Mouse (Mus musculus) midbrain, embryonic 16.5 days (tissue): ENCODE results near the gene Vapa. TPM values are rescaled to one million over a fixed set of nuclear protein-coding genes. Genes with fewer than 3 reads are reported as not detected.

ENCODE experiments used
- ATAC-seq: fragments of 200-750 bp; cut with Nextera tagmentation; 2 replicates; pipeline ENCODE4 v1.8.0; 2017; ENCODE audit warnings: moderate TSS enrichment
- H3K27ac ChIP-seq: fragments of 300-500 bp; sonication (generic); 2 replicates; pipeline ENCODE4 v1.5.1; 2014; ENCODE audit warnings: mild to moderate bottlenecking, low read length, mixed read lengths
- H3K27me3 ChIP-seq: fragments of 300-500 bp; sonication (generic); 2 replicates; pipeline ENCODE4 v1.6.1; 2014; ENCODE audit warnings: low read depth, low read length, mixed read lengths; ENCODE audit not compliant: control insufficient read depth, insufficient read depth
- H3K36me3 ChIP-seq: fragments of 300-500 bp; sonication (generic); 2 replicates; pipeline ENCODE4 v1.6.1; 2014; ENCODE audit warnings: mild to moderate bottlenecking, low read length, moderate library complexity, mixed read lengths; ENCODE audit not compliant: control insufficient read depth, insufficient read depth
- H3K4me1 ChIP-seq: fragments of 300-500 bp; sonication (generic); 2 replicates; pipeline ENCODE4 v1.6.1; 2014; ENCODE audit warnings: mild to moderate bottlenecking, low read length, mixed read lengths; ENCODE audit not compliant: control insufficient read depth, insufficient read depth
- H3K4me2 ChIP-seq: fragments of 300-500 bp; sonication (generic); 2 replicates; pipeline ENCODE4 v1.6.1; 2014; ENCODE audit warnings: mild to moderate bottlenecking, low read length, mixed read lengths
- H3K4me3 ChIP-seq: fragments of 300-500 bp; sonication (generic); 2 replicates; pipeline ENCODE4 v1.5.1; 2014; ENCODE audit warnings: low read depth, mild to moderate bottlenecking, low read length, moderate library complexity, mixed read lengths
- H3K9ac ChIP-seq: fragments of 300-500 bp; sonication (generic); 2 replicates; pipeline ENCODE4 v1.6.1; 2014; ENCODE audit warnings: low read depth, low read length, mixed read lengths
- H3K9me3 ChIP-seq: fragments of 300-500 bp; sonication (generic); replicated peaks from 2 replicates; pipeline ENCODE4 v1.6.1; 2014; ENCODE audit warnings: mild to moderate bottlenecking, low read length, mixed read lengths; ENCODE audit not compliant: control insufficient read depth, poor library complexity, severe bottlenecking
- WGBS: fragments of 180-500 bp; shearing (Covaris S2); extraction: QIAGEN DNeasy Blood & Tissue Kit; methylation state at CpG from one replicate; pipeline ENCODE4 v1.1.7; 2014; 5-methylcytosine and 5-hydroxymethylcytosine counted together
- polyA plus RNA-seq: library from polyadenylated mRNA; unstranded; fragments of >200 nt; fragmentation: Nextera tagmentation; extraction: Ambion mirVana; gene quantifications from 2 replicates; pipeline ENCODE4 v1.2.1, GENCODE M21; 2015

Vapa gene
- polyA plus RNA-seq, 1 experiment from 2014 or later, result 287 TPM

DNA sequence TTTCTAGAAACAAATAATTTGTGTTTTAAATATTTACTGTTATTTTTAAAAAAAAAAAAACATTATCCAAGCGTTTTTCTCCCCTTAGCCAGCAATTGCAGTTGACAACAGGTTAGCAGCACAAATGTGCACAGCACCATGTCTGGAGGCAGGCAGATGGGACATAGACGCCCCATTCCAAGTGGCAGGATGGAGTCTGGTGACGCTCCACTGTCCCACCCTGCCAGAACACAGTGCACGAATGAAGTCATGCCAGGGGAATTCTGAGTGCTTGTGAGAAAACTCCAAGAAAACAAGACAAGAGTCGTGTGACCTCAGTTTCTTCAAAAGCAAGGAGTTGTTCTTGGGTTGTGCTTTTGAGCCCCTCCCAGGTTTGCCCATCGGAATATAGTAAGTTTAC lies 50.0 kb downstream of the Vapa start:
- no peak overlapping the region for H3K4me2 ChIP-seq
- 63% methylated on average over 6 of the region's 6 CpGs for WGBS
- H3K36me3 ChIP-seq, result no peaks in the 10 kb centered on the region
- no peaks in the 10 kb centered on the region for H3K9me3 ChIP-seq
- no peak overlapping the region for H3K4me3 ChIP-seq
- H3K27ac ChIP-seq, result no peak overlapping the region
- H3K27me3 ChIP-seq, result no peaks in the 10 kb centered on the region
- ATAC-seq, result no peak
- no peak overlapping the region for H3K9ac ChIP-seq
- no peaks in the 10 kb centered on the region for H3K4me1 ChIP-seq

DNA sequence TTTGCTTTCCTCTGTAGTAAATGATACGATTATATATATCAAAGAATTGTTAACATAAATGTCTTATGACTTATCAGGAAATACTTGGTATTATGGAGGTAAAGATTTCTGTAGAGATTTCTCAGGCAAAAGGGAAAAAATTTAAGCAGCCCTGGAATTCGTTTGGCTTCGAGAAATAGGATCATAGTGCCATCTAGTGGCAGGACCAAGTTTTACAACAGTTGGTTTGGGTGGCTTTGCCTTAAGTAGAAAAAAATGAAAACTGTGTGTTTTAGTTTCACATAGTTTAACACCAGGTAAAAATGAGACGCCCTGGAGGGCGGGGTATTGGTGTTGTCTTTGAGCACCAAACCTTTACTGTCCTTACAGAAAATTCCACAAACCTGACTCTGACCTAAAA lies 50.6 kb downstream of the Vapa start:
- 4% methylated on average over 5 of the region's 5 CpGs for WGBS
- Histone ChIP-seq H3K27me3 (no peaks in the 10 kb centered on the region), H3K4me1 (no peaks in the 10 kb centered on the region), H3K4me2 (no peak overlapping the region), H3K9ac (no peak overlapping the region), H3K36me3 (no peaks in the 10 kb centered on the region), H3K27ac (no peak overlapping the region), H3K9me3 (no peaks in the 10 kb centered on the region), H3K4me3 (no peak overlapping the region)
- ATAC-seq, result no peak

DNA sequence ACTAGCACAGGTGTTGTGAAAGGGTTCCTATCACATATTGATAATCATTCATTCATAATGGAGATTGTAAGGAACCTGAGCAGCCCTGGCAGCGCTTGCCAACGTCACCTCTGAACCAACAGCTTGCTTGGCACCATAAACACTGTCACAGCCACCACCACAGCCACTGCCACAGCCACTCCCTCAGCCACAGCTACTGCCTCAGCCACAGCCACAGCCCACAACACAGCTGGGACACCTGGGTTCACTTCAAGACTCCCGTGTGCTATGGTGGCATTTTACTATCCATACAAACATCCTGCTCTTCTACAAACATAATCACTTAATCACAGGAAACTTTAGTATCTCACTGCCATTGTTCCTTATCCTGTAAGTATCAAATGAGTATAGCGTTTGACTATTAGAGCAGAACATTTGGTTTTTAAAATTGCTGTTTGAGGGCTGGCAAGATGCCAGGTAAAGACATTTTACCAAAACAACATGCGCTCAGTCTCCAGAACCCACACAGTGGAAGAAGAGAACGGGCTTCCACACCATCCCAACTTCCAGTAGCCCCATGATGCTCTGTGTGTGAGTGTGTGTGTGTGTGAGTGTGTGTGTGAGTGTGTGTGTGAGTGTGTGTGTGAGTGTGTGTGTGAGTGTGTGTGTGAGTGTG lies 51.9 kb downstream of the Vapa start:
- Histone ChIP-seq H3K4me3 (no peak overlapping the region), H3K4me2 (no peak overlapping the region), H3K36me3 (no peaks in the 10 kb centered on the region), H3K9me3 (no peaks in the 10 kb centered on the region), H3K27me3 (no peaks in the 10 kb centered on the region), H3K4me1 (no peaks in the 10 kb centered on the region), H3K9ac (no peak overlapping the region), H3K27ac (no peak overlapping the region)
- WGBS, result 81% methylated on average over 6 of the region's 6 CpGs
- ATAC-seq, result no peak

DNA sequence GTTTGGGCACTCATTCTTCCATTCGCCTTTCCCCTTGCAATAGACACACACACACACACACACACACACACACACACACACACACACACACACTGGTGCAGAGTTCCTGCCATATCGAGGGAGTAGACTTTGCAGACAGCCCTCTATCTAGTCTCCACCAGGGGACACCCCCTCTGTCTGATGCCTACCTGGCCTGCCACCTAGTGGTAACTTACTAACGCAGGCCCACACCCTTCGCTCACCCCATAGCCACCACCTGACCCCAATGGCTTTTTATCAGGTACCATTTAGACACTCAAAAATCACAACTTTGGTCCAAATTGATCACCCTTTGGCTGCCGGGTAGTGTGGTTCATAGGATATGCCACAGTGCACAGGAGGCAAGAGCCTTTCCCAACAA lies 54.1 kb downstream of the Vapa start:
- Histone ChIP-seq H3K4me2 (no peak overlapping the region), H3K9me3 (no peaks in the 10 kb centered on the region), H3K27me3 (no peaks in the 10 kb centered on the region), H3K27ac (no peak overlapping the region), H3K4me3 (no peak overlapping the region), H3K36me3 (no peaks in the 10 kb centered on the region), H3K4me1 (no peaks in the 10 kb centered on the region), H3K9ac (no peak overlapping the region)
- 56% methylated on average over 5 of the region's 5 CpGs for WGBS
- ATAC-seq, result no peak

DNA sequence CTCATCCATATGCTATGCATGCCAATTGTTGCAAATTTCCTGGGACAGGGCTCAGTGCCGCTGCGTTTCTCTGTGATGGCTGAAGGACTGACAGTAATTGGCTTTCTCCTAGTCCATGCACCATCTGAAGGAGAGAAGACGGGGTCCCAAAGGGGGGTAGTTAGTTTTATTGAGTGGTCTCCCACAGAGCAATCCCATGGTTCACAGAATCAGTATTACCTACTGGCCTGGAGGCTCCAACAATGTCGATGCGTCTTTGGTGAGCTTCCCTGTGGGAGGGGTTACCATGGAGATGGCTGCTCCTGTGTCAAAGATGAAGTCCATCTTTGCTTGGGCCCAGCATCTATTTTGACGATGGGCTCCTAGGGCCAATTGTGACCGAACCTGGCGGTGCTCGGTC lies 54.6 kb downstream of the Vapa start:
- Histone ChIP-seq H3K9me3 (no peaks in the 10 kb centered on the region), H3K4me3 (no peak overlapping the region), H3K4me1 (no peaks in the 10 kb centered on the region), H3K9ac (no peak overlapping the region), H3K36me3 (no peaks in the 10 kb centered on the region), H3K27ac (no peak overlapping the region), H3K4me2 (no peak overlapping the region), H3K27me3 (no peaks in the 10 kb centered on the region)
- 41% methylated on average over 9 of the region's 9 CpGs for WGBS
- 0 out of 2 replicates have a peak, but pooled peaks have one; percentile 27 for ATAC-seq

DNA sequence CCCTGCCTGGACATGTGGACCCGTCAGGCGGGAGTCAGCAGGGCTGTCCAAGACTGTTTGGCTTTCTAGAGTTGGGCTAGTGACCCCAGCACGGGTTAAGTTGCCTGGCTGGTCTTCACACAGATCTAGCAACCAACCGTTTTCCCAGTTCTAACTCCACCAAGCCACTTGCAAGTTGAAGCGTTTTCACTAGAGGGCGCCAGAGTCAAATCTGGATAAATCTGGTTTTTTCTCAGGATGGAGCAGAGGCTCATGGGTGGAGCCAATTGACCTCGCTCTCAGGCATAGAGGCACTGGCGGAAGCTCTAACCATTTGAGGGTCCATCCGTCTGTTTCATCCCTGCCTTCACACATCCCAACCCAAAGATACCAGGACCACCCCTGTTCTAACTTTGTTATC lies 55.1 kb downstream of the Vapa start:
- Histone ChIP-seq H3K9ac (no peak overlapping the region), H3K27ac (no peak overlapping the region), H3K27me3 (no peaks in the 10 kb centered on the region), H3K4me3 (no peak overlapping the region), H3K4me2 (peak overlapping the region; percentile 9; the same call in 1 of the 2 replicates), H3K36me3 (no peaks in the 10 kb centered on the region), H3K9me3 (no peaks in the 10 kb centered on the region), H3K4me1 (no peaks in the 10 kb centered on the region)
- ATAC-seq, result peak; percentile 39; the same call in 1 of the 2 replicates
- WGBS, result 41% methylated on average over 9 of the region's 9 CpGs

DNA sequence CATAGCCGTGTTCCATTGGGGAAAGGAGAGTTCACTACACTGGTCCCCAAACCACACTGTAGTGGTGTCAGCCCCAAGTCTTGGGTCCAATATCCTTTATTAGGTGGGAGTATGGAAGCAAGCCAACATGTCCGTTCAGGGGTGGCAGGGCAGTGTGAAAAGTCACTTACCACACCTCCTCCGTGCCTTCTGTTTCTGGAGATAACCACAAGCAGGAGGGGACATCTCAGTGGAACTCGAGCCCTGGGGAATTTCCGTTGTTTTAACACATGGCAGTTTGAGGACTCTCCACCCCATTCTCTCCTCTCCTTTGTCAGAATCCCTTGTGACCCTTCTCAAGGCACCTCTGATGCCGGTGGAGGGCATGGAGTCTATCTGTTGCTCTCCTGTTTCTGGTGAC lies 56.1 kb downstream of the Vapa start:
- no peak overlapping the region for H3K4me3 ChIP-seq
- no peak overlapping the region for H3K4me2 ChIP-seq
- H3K9ac ChIP-seq, result no peak overlapping the region
- 89% methylated on average over 6 of the region's 6 CpGs for WGBS
- H3K4me1 ChIP-seq, result no peaks in the 10 kb centered on the region
- no peaks in the 10 kb centered on the region for H3K9me3 ChIP-seq
- H3K36me3 ChIP-seq, result no peaks in the 10 kb centered on the region
- no peaks in the 10 kb centered on the region for H3K27me3 ChIP-seq
- no peak overlapping the region for H3K27ac ChIP-seq
- no peak for ATAC-seq

DNA sequence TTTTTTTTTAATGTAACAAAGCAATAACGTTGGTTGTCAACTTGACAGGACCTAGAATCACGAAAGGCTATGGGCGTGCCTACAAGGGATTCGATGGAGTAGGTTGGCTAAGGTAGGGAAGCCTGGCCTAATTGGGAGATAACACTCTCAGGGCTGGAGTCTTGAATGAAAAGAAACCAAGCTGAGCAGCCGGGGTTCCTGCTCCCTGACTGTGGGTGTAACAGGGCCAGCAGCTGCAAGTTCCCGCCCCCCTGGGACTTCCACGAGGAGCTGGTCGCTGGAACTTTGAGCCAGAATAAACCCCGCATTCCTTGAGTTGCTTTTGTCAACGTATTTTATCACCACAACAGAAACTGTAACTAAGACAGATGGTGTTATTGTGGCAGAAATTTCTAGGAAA lies 56.6 kb downstream of the Vapa start:
- Histone ChIP-seq H3K27me3 (no peaks in the 10 kb centered on the region), H3K9me3 (no peaks in the 10 kb centered on the region), H3K4me2 (no peak overlapping the region), H3K4me3 (no peak overlapping the region), H3K27ac (no peak overlapping the region), H3K4me1 (no peaks in the 10 kb centered on the region), H3K9ac (no peak overlapping the region), H3K36me3 (no peaks in the 10 kb centered on the region)
- WGBS, result 77% methylated on average over 10 of the region's 10 CpGs
- ATAC-seq, result no peak

DNA sequence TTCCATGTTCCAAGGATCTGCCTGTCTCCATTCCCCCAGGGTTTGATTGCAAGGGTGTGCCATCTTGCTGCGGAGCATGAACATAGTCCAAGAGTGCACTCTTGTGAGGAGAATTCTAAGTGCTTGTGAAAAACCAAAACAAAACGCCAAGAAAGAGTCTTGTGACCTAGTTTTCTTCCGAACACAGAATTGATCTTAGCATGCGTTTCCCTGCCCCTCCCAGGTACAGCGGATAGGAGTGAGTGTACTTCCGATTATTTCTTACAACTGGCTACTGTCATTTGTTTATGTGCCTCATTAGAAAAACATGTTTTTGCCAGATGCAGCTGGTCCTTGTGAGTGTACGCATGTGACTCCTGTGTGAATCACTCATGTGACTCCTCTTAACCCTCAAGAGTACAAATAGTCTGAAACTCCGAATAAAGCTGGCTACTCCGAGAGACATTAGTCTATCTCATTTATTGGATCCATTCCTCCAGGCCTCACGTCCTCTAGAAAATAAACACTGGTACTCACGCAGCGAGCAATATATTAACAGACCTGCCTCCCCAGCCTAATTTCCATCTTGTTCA lies 60.8 kb downstream of the Vapa start:
- WGBS, result 87% methylated on average over 12 of the region's 12 CpGs
- no peaks in the 10 kb centered on the region for H3K9me3 ChIP-seq

More for the DNA sequence above, 60.8 kb downstream of the Vapa start:
- no peak overlapping the region for H3K27ac ChIP-seq
- no peaks in the 10 kb centered on the region for H3K27me3 ChIP-seq
- no peaks in the 10 kb centered on the region for H3K4me1 ChIP-seq
- no peak for ATAC-seq
- no peak overlapping the region for H3K4me3 ChIP-seq
- no peak overlapping the region for H3K4me2 ChIP-seq
- H3K36me3 ChIP-seq, result no peaks in the 10 kb centered on the region
- H3K9ac ChIP-seq, result no peak overlapping the region
